Mouse (Mus musculus): ENCODE measurements at regions not wholly inside any gene's neighbourhood (a gene's known extent, or its start where the extent isn't known, plus 50 kb on each side); places are given as distances from the start of the nearest gene placed in this dataset.

DNA sequence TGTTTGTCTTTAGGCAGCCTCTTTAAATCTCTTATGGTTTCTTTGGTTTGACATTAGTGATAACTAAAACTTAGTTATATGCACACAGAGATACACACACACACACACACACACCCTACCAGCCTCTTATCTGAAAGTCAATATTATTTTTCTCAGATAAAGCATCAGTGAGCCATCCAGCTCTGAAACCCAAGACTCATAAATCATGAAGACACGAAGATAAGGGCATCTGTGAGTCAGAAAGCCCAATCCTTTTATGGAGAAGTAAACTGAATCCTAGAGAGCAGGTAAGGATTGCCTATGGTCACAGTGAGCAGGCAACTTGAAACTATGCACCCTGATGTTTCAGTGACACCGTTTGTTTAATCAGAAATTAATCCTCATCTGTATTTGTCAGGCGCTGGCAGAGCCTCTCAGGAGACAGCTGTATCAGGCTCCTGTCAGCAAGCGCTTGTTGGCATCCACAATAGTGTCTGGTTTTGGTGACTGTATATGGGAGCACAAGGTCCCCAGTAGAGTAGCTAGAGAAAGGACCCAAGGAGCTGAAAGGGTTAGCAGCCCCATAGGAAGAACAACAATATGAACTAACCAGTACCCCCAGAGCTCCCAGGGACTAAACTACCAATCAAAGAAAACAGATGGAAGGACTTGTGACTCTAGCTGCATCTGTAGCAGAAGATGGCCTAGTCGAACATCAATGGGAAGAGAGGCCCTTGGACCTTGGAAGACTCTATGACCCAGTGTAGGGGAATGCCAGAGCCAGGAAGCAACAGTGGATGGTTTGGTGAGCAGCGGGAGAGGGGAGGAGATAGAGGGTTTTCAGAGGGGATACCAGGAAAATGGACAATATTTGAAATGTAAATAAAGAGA is 207.3 kb upstream of the Ank start:
- DNase-seq (ENCODE audit: extremely low read depth, low read depth): no peak

DNA sequence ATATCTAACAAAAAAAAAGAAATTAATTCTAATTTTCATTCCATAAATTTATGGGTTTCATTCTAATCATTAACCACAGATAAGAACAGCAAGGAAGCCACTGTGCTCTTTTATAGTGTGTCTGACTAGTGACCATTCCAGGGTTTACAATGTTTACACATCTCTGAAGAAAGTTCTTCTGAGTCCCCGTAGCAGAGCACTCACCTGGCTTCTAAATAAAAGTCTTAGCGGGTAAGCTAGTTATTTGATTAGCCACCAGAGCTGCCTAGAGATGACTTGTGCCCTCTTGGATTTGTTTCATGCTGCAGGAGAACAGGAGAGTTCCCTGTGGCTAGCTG is 206.7 kb upstream of the Ank start:
- no peak for DNase-seq (ENCODE audit: extremely low read depth, low read depth)

DNA sequence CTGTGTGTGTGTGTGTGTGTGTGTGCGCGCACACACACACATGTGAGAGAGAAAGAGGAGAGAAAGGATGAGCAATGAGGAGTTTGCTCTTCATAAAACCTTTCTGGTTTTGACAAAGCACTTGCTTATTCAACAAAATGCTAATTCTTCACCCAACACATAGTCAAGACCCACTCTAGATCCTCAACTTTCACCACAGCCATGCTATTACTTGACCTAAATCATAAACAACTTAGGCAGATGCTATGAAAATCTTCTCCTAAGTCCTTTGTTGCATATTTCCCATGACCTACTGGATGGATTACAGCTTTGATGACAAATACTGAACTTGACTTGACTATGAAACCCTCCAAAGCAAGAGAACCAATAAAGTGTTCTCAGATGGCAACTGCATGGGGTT is 196.3 kb upstream of the Ank start:
- DNase-seq (ENCODE audit: extremely low read depth, low read depth): no peak

DNA sequence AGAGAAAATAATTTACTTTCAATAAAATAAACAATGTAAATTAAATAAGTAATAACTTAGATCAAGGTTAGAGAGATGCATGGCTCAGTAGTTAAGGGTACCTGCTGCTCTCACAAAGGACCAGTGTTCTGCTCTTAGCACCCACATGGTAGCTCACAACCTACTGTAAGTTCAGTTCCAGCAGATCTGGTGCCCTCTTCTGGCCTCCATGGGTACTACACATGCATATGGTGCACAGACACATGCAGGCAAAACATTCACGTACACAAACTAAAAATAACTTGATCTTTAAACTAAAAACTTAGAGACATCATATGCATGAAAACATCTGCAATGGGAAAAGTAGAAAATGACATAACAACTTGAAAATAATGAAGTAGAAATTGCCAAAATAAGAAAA is 184.2 kb upstream of the Ank start:
- no peak for DNase-seq (ENCODE audit: extremely low read depth, low read depth)

DNA sequence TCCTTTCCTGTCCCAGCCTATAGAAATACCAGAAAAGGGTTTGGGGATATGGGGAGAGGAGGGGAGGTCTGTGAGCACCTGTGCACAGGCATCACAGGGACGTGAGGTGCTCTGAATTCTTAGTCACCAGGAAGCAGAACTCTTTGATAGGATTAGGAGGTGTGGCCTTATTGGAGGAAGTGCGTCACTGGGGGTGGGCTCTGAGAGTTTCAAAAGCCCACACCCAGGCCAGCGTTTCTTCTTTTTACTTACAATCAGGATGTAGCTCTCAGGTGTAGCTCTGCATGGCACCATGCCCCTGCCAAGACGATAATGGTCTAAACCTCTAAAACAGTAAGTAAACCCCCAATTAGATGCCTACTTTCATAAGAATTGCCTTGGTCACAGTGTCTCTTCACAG is 162.6 kb upstream of the Ank start:
- no peak for DNase-seq (ENCODE audit: extremely low read depth, low read depth)

DNA sequence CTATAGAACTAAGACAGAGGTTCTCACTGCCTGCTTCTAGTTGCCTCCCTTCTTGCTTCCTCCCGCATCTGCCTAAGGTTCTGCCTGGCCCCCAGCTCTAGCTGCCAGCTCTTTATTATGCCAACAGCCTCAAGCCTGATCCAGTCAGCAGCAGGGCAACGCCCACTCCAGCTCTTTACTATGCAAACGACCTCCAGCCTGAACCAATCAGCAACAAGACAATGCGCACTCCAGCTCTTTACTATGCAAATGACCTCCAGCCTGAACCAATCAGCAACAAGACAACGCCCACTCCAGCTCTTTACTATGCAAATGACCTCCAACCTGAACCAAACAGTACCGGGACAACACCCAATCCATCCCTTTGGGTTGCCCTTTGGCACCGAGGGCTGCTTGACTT is 162.2 kb upstream of the Ank start:
- no peak for DNase-seq (ENCODE audit: extremely low read depth, low read depth)

DNA sequence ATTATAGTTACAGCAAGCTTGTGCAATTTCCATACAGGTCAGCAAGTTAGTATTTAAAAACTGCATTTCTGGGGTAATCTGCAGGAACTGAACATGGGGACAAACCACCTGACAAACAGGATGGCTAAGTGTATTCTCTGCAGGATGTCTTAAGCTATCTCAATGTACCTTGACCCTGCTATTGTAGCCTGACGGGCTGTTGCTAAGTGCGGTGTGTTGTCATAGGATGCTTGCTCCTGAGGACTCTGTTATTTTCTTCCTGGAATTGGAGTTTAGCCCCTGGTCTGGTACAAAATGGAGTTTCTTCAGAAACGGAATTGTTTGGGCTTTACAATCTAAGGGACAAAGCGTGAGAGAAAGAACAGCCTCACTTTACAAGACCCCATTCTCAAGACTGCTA is 161.4 kb upstream of the Ank start:
- DNase-seq (ENCODE audit: extremely low read depth, low read depth): no peak

DNA sequence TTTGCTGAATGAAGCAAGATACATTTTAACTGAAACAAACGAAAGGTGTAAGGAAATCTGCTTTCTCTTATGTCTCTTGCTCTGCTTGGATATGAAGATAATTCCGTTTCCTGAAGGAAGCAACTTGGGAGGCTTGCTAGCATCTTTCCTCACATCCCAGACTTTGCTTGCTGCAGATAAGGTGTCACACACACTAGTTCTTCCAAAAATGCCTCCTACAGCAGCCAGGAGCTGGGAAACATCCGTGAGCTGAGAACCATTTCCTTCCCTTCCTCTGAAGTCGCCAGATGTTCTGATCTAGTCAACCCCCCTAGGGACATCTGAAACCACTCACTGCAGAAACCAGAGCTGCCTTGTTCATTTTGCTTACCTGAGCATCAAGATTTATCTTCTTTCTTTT is 157.8 kb upstream of the Ank start:
- DNase-seq (ENCODE audit: extremely low read depth, low read depth): no peak

DNA sequence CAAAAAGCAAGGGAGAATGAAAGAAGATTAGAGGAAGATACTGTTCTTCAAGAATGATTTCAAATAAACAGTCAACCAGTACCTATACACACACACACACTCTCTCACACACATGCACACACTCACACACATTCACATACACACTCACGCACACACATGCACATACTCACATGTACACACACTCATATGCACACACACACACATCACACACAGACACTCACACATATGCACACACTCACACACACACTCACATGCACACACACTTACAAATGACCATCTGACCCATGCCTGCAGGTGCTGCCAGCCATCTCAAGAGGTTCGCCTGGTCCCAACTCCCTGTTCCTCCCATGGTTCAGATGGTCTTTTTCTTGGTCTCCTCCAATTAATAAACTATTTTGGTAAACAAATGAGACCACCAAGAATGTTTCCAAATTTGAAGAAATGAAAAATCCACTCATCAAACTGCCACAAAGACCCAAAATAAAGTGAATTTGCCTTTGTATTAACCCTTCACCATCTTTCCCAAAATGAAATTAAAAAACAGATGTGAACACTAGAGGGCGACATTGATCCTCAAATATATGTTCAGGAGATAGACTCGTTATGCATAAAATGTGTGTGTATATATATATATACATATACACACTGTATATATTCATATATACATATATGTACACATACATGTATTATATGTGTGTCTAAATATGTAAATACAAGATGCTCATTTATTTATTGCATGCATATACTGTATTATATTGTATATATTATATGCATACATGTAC is 150.3 kb upstream of the Ank start:
- DNase-seq (ENCODE audit: extremely low read depth, low read depth): peak; percentile 12

DNA sequence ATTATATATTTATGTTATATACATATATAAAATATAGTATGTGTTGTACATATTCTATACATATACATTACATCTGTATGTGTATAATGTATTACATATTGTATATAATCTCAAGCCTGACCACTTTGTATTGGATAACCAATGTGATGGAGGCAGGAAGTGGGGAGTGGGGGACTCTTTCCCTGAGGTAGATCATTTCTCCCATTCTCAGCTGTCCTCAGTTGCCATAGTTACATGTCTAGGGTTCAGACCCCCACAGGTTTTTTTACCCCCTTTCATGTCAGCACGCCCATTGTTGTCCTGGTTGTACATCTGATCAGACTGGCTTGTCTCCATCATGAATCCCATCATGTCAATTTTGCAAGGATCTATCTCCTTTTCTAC is 149.7 kb upstream of the Ank start:
- no peak for DNase-seq (ENCODE audit: extremely low read depth, low read depth)

DNA sequence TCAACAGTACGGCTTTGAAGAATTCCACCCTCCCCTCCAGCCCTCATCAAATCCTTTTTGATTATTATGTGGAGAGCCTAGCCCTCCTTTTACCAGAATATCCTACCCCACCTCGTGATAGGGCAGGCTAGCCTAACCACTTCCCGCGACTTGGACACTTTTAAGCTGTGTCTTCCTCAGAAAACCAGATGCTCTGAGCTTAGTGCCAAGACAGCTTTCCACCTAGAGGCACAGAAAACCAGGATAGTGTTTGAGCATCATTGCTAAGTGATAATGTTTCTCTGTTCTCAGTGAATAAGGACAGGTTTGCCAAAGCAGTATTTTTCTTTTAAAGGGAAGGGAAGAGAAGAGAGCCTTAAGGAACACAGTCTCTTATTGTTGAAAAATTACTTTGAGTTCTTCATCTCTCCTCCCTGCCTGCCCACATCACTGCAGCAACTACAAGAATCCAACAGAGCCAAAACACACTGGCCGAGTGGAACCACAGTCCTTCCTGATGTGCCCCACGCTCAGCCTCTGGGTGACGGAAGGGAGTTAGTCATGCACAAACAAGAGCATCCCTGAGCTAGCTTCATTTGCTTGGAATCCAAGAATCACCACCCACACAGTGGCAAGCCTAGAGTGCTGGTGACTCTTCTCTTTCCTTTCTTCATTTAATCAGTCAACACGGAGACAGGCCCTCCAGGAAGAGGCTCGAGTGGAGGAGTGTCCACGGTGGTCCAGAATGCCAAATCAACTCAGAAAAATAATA is 144.4 kb upstream of the Ank start:
- no peak for DNase-seq (ENCODE audit: extremely low read depth, low read depth)

DNA sequence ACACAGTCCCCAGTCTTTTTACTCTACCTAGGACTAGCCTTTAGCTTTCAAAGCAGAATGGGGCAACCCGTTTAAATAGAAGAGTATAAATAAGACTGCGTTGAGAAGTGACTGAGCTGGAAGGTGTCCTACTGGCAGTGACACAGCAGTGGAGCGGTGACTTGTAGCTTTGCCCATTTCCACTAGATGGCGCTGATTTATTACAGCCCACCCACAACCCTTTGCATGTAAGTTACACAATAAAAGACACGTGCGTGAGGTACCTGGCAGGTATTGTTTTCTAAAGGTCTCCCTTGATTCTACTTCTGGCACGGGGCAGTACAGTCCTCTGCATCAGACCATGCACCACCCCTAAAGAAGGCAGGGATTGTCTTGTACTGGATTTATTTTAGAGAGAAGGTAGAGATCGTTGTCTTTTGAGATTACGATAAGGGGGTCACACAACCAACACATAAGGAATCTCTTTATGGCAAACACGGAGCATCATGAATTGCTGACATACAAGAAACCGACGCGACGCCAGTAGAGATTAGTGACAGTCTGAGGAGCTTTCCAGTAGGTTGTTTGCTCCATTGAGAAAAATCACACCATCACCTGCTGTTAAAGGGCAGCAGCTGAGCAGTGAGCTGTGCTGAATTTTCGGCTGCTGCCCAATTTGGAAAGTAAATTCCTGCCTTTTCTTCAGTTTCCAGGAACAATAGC is 140.5 kb upstream of the Ank start:
- peak; percentile 7 for DNase-seq (ENCODE audit: extremely low read depth, low read depth)

DNA sequence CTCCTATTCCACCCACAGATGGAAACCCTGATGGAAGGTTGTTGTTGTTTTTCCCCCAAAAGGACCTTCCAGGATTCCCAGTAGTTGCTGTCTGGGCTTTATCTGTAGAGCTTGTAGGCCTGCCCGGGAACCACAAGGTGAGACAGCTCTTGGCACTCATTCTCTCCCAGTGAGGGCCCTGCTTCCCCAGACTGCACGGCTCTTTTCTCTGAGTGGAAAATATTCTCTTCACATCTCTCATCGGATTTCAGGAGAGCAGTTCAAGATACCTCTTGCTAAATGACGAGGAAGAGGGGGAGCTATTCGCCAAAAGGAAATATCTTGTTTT is 140.0 kb upstream of the Ank start:
- DNase-seq (ENCODE audit: extremely low read depth, low read depth): no peak

DNA sequence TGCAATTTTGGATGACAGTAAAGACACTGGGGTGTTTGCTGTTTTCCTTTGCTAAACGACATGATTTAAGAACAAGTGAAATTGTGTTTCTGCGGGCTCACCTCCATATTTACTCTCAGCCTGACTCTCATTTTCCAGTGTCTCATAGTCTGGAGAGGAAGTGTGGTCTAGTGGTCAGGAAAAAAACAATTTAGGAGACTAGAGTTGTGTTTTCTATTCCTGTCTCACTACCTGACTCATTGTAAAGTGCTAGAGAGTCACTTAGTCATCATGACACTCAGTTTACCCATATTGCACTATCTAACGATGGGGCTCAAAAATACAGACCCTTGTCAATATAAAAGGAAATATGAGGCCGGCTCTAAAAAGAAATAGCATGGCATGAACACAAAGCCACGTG is 138.7 kb upstream of the Ank start:
- DNase-seq (ENCODE audit: extremely low read depth, low read depth): no peak

DNA sequence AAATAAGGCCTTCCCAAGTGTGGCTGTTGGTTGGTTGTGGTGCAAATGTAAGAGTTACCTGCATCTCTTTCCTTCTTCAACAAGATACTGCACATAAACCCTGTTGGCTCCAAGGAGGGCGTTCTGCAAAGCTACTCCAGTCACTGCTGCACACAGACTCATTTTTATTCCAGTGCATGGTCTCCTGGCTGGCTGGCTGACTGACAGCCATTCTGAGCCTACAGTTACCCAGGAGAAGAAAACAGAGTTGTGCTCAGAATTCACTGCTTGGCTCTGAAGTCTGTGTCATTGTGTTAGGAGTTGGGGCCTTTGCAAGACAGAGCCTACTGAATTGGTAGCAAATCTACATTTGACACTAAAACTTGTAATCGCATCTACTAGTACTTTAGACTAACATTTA is 138.0 kb upstream of the Ank start:
- no peak for DNase-seq (ENCODE audit: extremely low read depth, low read depth)

DNA sequence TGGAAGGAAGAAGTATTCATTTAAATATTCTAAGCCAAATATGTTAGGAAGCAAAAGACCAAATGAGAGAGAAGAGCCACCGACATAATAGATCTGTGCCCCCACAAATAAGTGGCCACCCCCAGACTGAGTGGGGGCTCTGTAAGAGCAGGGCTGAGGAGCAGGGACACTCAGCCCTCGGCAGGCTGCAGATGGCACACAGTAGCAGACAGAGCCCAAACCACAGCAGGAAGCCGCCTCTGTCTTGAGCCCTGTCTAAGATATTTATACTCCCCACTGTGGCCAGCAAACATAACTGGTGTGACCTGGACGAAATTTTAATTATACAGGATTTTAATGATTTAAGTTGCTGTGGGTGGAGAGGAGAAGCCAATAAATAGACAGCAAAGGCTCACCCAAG is 126.4 kb upstream of the Ank start:
- DNase-seq (ENCODE audit: extremely low read depth, low read depth): no peak

DNA sequence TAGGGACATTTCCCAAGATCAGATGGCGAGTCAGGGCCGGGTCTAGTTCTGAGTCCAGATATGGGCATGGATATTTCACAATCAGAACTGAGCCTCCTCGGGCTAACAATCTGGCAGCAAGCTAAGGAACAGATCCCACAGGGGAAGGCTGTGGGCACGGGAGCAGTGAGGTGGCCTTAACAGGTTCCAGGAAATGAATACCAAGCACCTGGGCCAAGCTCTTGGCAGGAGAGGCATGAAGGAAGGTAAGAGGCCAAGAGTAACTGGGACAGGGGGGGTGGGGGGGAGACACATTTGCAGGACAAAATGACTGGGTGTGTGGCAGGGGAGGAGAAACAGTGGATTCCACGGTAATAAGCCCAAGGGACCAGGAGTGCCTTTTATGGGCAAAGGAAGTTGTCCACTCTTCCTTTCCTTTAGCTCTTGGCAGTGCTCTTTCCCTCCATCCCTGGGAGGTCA is 124.9 kb upstream of the Ank start:
- DNase-seq (ENCODE audit: extremely low read depth, low read depth): no peak

DNA sequence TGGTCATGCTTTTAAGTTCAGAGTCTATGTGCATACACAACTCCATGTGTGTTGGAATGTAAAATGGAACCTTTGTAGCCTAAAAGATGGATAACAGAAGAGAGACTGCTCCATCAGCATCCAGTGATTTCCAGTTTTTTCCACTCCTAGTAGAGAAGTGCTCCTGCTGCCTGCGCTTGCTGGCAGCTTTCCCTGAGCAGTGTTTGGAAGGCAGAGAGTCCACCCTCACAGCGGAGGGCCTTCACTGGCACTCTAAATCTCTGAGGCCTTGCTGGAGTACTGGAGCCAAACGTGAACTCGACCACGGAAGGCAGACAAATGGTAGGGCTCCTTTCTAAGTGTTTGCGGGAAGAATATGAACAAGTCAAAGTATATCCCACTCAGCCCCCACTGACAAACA is 108.0 kb upstream of the Ank start:
- no peak for DNase-seq (ENCODE audit: extremely low read depth, low read depth)

DNA sequence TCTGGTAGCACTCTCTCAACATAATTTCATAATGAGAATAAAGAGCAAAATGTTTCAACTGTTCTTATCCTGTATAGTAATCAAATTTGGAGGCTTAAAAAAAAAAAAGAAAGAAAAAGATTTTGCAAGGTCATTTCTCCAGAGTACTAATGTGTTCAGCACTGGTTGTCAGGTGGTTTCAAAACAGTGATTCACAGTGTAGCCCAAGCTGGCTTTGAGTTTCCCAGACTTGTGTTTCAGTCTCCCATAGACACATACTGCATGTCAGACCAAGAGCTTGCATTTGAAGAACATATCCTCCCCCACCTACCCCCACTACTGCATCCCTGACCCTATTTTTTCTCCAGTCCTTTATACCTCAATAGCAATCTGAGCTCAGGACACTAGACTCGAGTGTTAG is 107.2 kb upstream of the Ank start:
- no peak for DNase-seq (ENCODE audit: extremely low read depth, low read depth)

DNA sequence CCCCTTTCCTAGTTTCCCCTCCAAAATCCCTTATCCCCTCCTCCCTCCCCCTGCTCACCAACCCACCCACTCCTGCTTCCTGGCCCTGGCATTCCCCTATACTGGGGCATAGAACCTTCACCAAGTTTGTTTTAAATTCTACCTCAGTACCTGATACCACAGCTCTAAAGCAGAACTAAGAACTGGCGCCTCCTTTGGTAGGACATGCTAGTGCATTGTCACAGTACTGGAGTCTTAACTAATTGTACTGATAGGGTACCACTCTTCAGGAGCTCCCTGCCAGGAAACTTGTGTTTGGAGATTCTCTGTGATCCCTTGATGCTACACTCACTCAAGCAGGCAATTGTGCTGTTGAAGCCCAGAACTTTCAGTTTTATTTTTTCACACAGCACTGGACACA is 92.0 kb upstream of the Ank start:
- DNase-seq (ENCODE audit: extremely low read depth, low read depth): no peak

DNA sequence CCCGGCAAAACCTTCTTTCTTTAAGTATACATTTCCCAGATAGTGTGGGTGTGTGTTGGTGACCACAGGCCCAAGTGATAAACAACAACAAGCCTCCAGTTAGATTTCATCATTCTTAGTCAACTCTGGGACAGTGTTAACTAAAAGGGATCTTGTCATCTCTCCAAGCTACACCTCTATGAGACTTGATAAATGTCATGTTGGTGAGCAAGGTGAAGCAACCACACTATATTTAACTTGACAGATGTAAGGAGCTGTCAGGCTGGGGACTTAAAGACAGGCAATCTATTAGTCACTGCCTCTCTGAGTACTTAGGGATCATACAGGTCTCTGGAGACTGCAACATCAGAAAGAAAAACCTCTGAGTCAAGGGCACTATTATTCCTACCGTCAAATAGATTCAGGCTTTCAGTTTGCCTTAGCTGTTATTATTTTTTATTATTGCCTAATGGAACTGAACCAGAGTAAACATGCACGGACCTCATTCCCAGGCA is 87.8 kb upstream of the Ank start:
- no peak for DNase-seq (ENCODE audit: extremely low read depth, low read depth)
